Mouse (Mus musculus): ENCODE measurements around the gene Tshz2. TPM values are rescaled to one million over a fixed set of nuclear protein-coding genes. Genes with fewer than 3 reads are reported as not detected.
A peak's percentile ranks its signal among the peaks of the same experiment; 100 is the strongest.

The Tshz2 gene
- polyA plus RNA-seq, 1 experiment from 2014 or later, result 50.6 TPM

DNA sequence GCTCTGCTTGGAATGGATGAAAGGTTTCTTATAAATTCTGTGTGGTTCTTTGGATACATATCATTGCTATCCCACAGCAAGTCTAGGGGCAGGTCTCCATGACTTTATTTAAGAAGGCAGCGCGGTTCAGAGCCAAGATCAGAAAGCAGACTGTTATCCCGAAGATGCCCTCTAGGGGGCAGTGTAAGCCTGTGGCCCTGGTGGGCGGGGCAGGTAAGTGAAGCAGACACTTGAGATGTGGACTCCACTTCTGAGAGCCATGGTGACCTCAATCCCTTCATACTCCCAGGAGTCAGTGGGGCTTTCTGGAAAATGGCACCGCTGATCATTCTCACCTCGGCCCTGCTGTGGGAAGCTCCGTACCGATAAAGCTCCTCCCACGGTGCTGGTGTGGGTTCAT lies 422.6 kb downstream of the Tshz2 start:
- no peak overlapping the region for H3K9ac ChIP-seq
- H3K36me3 ChIP-seq, result no peaks in the 10 kb centered on the region
- H3K4me2 ChIP-seq, result no peak overlapping the region
- ATAC-seq (ENCODE audit: low read depth), result no peak
- H3K4me1 ChIP-seq (replicated peaks), result no peaks in the 10 kb centered on the region
- H3K27ac ChIP-seq (replicated peaks), result no peak overlapping the region
- WGBS, result 28% methylated on average over 9 of the region's 9 CpGs
- no peak overlapping the region for H3K4me3 ChIP-seq
- H3K9me3 ChIP-seq, result no peaks in the 10 kb centered on the region
- no peaks in the 10 kb centered on the region for H3K27me3 ChIP-seq

DNA sequence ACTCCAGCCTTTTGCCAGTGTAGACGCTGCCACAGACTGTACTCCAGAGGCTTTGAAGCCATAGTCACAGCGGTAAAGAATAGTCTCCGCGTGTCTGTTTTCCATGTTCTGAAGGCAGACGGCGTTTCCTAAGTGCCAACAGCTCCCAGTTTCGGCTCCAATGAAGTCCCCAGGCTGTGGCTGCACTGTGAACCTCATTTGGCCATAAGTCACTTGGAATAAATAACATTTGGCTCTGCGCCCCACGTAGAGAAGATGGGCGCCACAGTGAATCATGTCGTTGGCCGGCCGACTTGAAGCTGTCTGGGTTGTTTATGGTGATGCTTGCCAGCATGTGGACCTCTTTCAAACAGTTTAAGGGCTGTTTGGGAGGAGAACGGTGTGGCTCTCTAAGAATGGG lies 426.0 kb downstream of the Tshz2 start:
- H3K27me3 ChIP-seq, result no peaks in the 10 kb centered on the region
- WGBS, result 60% methylated on average over 14 of the region's 14 CpGs
- no peaks in the 10 kb centered on the region for H3K9me3 ChIP-seq
- no peak overlapping the region for H3K27ac ChIP-seq (replicated peaks)
- no peaks in the 10 kb centered on the region for H3K4me1 ChIP-seq (replicated peaks)
- H3K4me3 ChIP-seq, result no peak overlapping the region
- ATAC-seq (ENCODE audit: low read depth), result no peak
- no peaks in the 10 kb centered on the region for H3K36me3 ChIP-seq
- H3K4me2 ChIP-seq, result no peak overlapping the region
- H3K9ac ChIP-seq, result no peak overlapping the region

DNA sequence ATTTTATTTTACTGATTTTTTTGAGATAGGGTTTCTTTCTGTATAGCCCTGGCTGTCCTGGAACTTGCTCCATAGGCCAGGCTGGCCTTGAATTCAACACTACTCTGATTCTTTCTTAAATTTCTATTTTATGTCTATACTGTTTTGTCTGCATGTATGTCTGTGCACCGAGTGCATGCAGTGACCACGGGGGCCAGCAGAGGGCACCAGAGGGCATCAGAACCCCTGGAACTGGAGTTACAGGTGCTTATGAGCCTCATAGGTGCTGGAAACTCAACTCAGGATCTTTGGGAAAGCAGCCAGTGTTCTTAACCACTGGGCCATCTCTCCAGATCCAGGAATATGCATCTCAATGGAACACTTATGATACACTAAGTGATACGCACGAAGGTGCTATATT lies 427.3 kb downstream of the Tshz2 start:
- Histone ChIP-seq H3K27ac (replicated peaks) (no peak overlapping the region), H3K27me3 (no peaks in the 10 kb centered on the region), H3K4me2 (no peak overlapping the region), H3K9ac (no peak overlapping the region), H3K4me1 (replicated peaks) (no peaks in the 10 kb centered on the region), H3K4me3 (no peak overlapping the region), H3K9me3 (no peaks in the 10 kb centered on the region), H3K36me3 (no peaks in the 10 kb centered on the region)
- WGBS, result 67% methylated on average over 4 of the region's 4 CpGs
- no peak for ATAC-seq (ENCODE audit: low read depth)

DNA sequence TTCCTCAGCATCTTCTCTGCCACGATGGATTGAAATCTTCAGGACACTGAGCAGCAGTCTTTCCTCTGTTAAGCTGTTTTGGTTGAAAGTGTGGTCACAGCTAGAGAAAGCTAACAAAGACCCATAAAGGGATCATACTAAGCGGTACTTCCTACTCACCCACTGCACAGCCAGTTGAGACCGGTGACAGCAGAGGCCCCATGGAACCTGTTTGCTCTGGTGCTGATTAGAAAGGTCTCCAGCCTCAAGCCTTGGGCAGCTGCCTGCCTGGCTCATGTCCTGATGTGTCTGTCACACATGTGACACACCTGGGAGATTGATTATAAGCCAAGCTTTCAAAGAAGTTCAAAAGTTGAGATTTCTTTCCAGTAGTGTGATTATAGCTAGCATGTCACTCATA lies 429.6 kb downstream of the Tshz2 start:
- Histone ChIP-seq H3K4me1 (replicated peaks) (no peaks in the 10 kb centered on the region), H3K27me3 (no peaks in the 10 kb centered on the region), H3K9ac (no peak overlapping the region), H3K36me3 (no peaks in the 10 kb centered on the region), H3K9me3 (no peaks in the 10 kb centered on the region), H3K4me2 (no peak overlapping the region), H3K4me3 (no peak overlapping the region), H3K27ac (replicated peaks) (no peak overlapping the region)
- ATAC-seq (ENCODE audit: low read depth), result no peak
- WGBS, result 87% methylated on average over 3 of the region's 3 CpGs

DNA sequence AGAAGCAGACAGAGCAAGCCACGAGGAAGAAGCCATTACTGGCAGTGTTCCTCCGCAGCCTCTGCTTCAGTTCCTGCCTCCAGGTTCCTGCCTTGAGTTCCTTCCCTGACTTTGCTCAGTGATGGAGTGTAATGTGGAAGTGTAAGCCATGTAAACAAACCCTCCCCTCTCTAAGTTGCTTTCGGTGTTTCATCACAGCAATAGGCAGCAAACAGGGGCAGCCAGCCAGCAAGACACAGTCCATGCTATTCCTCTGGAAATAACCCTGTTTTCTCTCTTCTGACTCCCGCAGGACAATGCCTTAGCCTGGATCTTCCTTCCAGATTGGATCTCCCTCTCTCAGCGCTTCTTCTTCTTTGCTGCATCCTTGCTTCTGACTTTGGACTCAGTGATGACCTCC lies 437.2 kb downstream of the Tshz2 start:
- no peak overlapping the region for H3K4me3 ChIP-seq
- H3K9ac ChIP-seq, result no peak overlapping the region
- H3K36me3 ChIP-seq, result no peaks in the 10 kb centered on the region
- no peak overlapping the region for H3K27ac ChIP-seq (replicated peaks)
- H3K4me2 ChIP-seq, result no peak overlapping the region
- no peak for ATAC-seq (ENCODE audit: low read depth)
- H3K27me3 ChIP-seq, result no peaks in the 10 kb centered on the region
- no peaks in the 10 kb centered on the region for H3K9me3 ChIP-seq
- H3K4me1 ChIP-seq (replicated peaks), result peaks cover 26% of the 10 kb centered on the region
- 76% methylated on average over 5 of the region's 5 CpGs for WGBS

DNA sequence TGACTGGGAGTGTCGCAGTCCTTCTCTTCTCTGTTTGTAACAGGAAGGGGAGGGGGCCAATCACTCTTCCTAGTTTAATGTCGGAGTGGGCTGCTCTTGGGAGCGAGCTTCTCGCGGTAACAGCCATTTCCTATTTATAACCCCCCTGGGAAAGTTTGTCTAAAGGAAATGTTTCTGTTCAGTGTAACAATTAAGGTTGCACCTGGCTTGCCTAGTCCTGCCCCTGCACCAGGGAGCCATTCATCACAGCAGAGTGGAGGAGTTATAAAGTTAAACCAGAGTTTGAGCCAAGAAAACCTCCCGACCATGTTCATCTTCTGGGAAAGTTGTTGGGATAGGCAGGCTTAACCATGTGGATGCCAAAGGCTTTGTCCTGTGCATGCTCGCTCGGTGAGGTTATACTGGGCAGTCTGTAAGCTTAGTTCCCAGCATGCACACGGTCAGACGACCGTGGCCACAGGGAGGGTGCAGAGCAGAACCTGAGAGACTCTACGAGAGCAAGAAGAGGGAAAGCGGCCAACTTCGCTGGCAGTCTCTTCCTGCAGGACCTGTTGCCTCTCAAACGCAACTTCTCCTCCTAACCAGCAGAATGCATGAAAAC lies 437.9 kb downstream of the Tshz2 start:
- WGBS, result 13% methylated on average over 15 of the region's 15 CpGs

DNA sequence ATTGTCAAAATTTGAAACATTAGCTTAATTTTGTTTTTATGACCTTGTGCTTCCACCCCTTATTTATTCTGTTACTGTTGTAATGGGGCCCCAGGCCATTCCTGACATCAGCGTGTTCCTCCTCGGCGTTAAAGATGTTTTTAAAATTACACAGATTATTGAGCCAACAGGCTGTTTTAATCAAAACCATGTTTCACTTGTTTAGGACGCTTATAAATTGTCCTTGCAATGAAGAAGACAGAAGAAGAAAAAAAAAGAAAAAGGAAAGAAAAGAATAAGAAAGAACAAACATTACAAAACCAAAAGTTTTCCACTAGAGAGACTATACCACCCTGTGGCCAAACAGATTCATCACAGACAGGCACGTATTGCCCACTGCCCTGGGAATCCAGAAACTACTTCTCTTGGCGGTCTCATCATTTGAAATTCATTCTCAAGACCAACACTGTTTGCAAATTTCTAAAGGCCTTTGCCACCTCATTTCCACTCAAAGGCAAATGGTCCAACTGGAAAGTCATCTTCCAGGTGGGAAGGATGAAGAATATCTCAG lies 444.2 kb downstream of the Tshz2 start:
- H3K27me3 ChIP-seq, result no peaks in the 10 kb centered on the region
- no peak overlapping the region for H3K9ac ChIP-seq
- H3K4me1 ChIP-seq (replicated peaks), result peaks cover 21% of the 10 kb centered on the region
- no peak overlapping the region for H3K27ac ChIP-seq (replicated peaks)
- no peak overlapping the region for H3K4me3 ChIP-seq
- H3K9me3 ChIP-seq, result no peaks in the 10 kb centered on the region
- WGBS, result 65% methylated on average over 6 of the region's 6 CpGs
- no peak for ATAC-seq (ENCODE audit: low read depth)
- H3K4me2 ChIP-seq, result no peak overlapping the region
- no peaks in the 10 kb centered on the region for H3K36me3 ChIP-seq

More for the DNA sequence above, 437.9 kb downstream of the Tshz2 start:
- no peak overlapping the region for H3K4me3 ChIP-seq
- ATAC-seq (ENCODE audit: low read depth), result peak; percentile 80
- H3K27ac ChIP-seq (replicated peaks), result 0 out of 2 replicates have a peak overlapping the region, but pooled peaks have one; percentile 14
- 0 out of 2 replicates have a peak overlapping the region, but pooled peaks have one; percentile 5 for H3K9ac ChIP-seq
- peaks cover 26% of the 10 kb centered on the region for H3K4me1 ChIP-seq (replicated peaks)
- H3K27me3 ChIP-seq, result no peaks in the 10 kb centered on the region
- peak overlapping the region; percentile 41 for H3K4me2 ChIP-seq
- no peaks in the 10 kb centered on the region for H3K9me3 ChIP-seq
- no peaks in the 10 kb centered on the region for H3K36me3 ChIP-seq

DNA sequence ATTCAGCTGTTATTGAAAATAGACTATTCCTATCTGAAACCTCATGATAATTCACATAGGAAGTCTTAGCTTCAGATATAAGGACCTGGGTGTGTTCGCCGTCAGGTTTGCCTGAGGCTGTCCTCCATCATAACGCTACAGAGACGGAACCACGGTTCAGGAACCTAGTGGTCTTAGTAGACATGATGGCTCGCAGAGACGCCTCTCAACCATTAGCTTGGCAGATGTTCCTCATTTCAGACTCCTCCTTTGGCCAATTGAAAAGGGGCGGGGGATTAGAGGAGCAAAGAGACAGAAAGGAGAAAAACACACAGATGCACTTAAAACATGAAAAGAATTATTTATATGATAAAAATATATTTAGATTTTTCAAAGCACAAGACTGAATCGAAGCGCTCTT lies 445.2 kb downstream of the Tshz2 start:
- 84% methylated on average over 10 of the region's 10 CpGs for WGBS
- H3K27me3 ChIP-seq, result no peaks in the 10 kb centered on the region
- ATAC-seq (ENCODE audit: low read depth), result no peak
- peaks cover 11% of the 10 kb centered on the region for H3K4me1 ChIP-seq (replicated peaks)
- H3K4me3 ChIP-seq, result no peak overlapping the region
- no peak overlapping the region for H3K27ac ChIP-seq (replicated peaks)
- no peaks in the 10 kb centered on the region for H3K9me3 ChIP-seq
- no peak overlapping the region for H3K9ac ChIP-seq
- H3K36me3 ChIP-seq, result no peaks in the 10 kb centered on the region
- H3K4me2 ChIP-seq, result no peak overlapping the region

DNA sequence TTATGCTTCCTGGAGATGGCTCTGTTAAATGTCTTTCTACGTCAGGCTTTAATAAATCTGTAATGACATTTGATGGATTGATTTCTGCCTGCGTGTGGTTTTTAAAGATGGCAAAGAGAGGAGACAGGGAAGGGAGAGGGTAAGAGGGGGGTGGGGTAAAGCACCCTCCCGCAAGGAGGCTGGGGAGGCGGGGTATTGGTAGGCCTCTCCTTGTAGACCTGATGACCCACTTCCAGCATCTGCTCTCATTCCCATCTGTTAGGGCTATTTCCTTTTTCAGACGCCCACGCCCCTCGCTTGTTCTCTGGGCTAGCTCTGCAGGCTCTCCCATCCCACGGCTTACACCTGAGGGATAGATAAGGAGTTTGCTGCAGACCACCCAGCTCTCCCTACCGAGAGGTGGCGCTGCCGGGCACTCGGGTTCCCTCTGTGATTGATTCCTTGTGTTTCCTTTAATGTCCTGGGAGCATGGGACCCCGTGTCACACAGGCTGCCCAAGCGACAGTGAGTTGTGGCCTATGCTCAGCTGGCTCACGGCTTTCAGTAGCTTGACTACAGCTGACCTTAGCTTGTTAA lies 445.7 kb downstream of the Tshz2 start:
- Histone ChIP-seq H3K27me3 (no peaks in the 10 kb centered on the region), H3K4me3 (no peak overlapping the region), H3K9me3 (no peaks in the 10 kb centered on the region), H3K27ac (replicated peaks) (no peak overlapping the region), H3K9ac (no peak overlapping the region), H3K36me3 (no peaks in the 10 kb centered on the region), H3K4me2 (no peak overlapping the region), H3K4me1 (replicated peaks) (peaks cover 6% of the 10 kb centered on the region; the same call in 1 of the 2 replicates)
- no peak for ATAC-seq (ENCODE audit: low read depth)
- WGBS, result 43% methylated on average over 15 of the region's 15 CpGs

DNA sequence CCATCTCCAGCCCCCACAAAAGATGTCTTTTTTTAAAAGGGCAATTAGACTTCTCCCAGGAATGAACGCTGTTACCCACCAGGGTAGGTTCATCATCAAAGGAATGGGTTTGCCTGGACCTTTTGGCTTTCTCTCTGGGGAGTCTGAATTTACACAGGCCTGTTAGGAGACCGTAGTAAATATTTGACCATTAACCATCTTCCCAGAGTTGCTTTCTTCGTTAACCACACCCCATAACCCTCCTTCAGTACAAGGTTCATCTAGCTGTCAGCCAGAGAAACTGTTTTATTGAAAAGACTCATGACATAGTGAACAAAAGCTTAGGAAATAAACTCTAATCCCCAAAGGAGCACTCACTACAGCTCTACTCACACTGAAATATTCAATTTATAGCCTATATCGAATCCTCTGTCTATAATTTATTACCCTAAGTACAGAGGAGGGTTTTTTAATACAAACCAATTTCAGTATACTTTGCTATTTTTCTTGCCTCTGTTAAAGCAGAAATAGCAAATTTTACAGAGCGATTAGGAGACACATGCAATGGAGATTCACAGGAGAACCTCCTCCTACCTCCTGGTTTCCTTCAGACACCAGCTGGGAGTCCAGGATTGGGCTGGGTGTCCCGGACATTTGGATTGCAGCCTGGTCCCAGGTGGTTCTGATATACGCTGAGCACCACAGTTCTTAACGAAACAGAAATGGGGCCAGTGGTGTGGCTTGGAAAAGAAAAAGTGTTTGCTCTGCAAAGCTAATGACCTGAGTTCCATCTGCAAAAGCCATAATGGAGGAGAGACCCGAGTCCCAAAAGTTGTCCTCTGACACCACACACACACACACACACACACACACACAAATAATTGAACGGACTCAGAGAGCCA lies 459.0 kb downstream of the Tshz2 start:
- WGBS, result 41% methylated on average over 10 of the region's 10 CpGs
- H3K27ac ChIP-seq (replicated peaks), result no peak overlapping the region
- ATAC-seq (ENCODE audit: low read depth), result no peak

DNA sequence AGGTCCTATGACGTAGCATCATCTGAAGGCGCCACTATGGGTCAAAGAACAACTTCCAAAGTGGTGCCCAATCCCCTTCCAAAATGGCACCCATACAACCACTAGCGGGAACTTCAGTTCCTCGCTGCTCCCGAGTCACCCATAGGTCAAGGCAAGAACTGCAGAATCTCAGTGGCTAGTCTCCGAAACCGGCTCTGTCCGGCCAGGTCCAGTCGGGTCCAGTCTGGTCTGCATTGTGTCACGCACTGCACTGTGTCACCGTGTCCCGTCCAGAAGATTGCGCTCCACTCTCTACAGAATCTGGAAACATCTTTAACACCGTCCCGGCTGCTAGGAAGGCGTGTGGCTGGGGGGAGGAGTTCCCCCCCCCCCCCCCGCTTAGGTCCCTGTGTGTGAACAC lies 461.4 kb downstream of the Tshz2 start:
- 93% methylated on average over 17 of the region's 17 CpGs for WGBS
- Histone ChIP-seq H3K36me3 (no peaks in the 10 kb centered on the region), H3K4me1 (replicated peaks) (peaks cover 7% of the 10 kb centered on the region; the same call in 1 of the 2 replicates), H3K4me2 (no peak overlapping the region), H3K27ac (replicated peaks) (no peak overlapping the region), H3K9ac (no peak overlapping the region), H3K9me3 (no peaks in the 10 kb centered on the region), H3K27me3 (no peaks in the 10 kb centered on the region), H3K4me3 (no peak overlapping the region)
- no peak for ATAC-seq (ENCODE audit: low read depth)

More for the DNA sequence above, 459.0 kb downstream of the Tshz2 start:
- Histone ChIP-seq H3K36me3 (no peaks in the 10 kb centered on the region), H3K4me3 (no peak overlapping the region), H3K27me3 (no peaks in the 10 kb centered on the region), H3K9me3 (no peaks in the 10 kb centered on the region), H3K4me1 (replicated peaks) (peaks cover 7% of the 10 kb centered on the region; the same call in 1 of the 2 replicates), H3K4me2 (no peak overlapping the region), H3K9ac (no peak overlapping the region)

DNA sequence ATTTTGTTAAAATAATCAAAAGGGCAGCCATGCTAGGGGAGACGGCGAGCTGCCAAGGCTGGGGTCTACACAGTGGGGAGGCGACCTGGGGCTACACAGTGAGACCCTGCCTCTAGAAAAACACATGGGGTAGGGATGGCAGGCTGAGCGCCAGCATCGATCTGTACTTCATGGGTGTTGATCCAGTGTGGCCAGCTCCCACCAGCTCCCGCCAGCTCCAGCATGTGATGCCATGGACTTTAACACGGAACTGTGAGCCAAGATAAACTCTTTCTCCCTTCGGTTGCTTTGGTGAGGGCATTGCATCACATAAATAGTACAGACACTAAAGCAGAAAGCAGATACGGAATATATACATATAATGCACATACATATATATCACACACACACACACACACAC lies 462.1 kb downstream of the Tshz2 start:
- Histone ChIP-seq H3K4me3 (no peak overlapping the region), H3K36me3 (no peaks in the 10 kb centered on the region), H3K4me1 (replicated peaks) (peaks cover 7% of the 10 kb centered on the region; the same call in 1 of the 2 replicates), H3K27ac (replicated peaks) (no peak overlapping the region), H3K9me3 (no peaks in the 10 kb centered on the region), H3K27me3 (no peaks in the 10 kb centered on the region), H3K9ac (no peak overlapping the region), H3K4me2 (no peak overlapping the region)
- 87% methylated on average over 9 of the region's 9 CpGs for WGBS
- no peak for ATAC-seq (ENCODE audit: low read depth)

Data from neural tube, embryonic 13.5 days (tissue).